Comparison of ENCODE assay signal across 8 mouse cellular contexts in the genomic region with DNA sequence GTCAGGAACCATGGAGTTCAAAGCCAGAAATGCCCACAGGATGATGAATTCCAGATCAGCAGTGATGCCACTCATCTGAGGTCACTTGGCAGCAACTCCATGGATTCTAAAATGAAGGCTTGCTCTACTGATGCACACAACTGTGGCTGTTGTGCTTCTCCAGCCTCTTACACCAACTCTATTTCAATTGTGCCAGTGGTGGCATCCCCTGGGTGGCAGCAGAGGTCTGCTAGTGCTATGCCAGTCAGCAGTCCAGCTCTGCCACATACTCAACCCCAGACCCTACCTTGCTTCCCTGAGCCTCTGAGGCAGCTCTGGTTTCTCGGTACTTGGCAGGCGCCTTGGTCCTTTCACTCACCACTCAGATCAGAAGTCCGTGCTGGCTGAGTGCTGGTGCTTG. TPM values are rescaled to one million over a fixed set of nuclear protein-coding genes. Genes with fewer than 3 reads are reported as not detected.
DNase-seq lines count a peak whose midpoint lies in the region; ATAC-seq lines count a peak whose summit lies in the region.

No protein-coding gene starts in this region.

- DNase-seq in adrenal gland, postnatal 14 days: peak; percentile 60
- no peak for DNase-seq in adrenal gland, adult (ENCODE audit: inconsistent age in 2 of 2, low spot score in 1 of 2)
- peak; percentile 84 for DNase-seq in MN1 (ENCODE audit: low spot score)
- DNase-seq in layer of hippocampus, postnatal 10 days (ENCODE audit: low spot score in 2 of 2): peak; percentile 39 to 57
- no peak for DNase-seq in neural tube, embryonic 10.5 days (ENCODE audit: extremely low spot score, low spot score)

- H3K9me3 ChIP-seq in hindbrain, embryonic 16.5 days (ENCODE audit: control insufficient read depth, low read length): no peaks in the 10 kb centered on the region
- no peaks in the 10 kb centered on the region for H3K9me3 ChIP-seq in hindbrain, embryonic 13.5 days

- WGBS in hindbrain, embryonic 16.5 days: 83% methylated on average over 3 of the region's 3 CpGs
- WGBS in hindbrain, embryonic 13.5 days: 84% methylated on average over 3 of the region's 3 CpGs

- H3K9ac ChIP-seq in hindbrain, embryonic 16.5 days (ENCODE audit: low read depth, low read length): no peak overlapping the region
- no peak overlapping the region for H3K9ac ChIP-seq in hindbrain, embryonic 13.5 days

- no peak overlapping the region for H3K27ac ChIP-seq in hindbrain, embryonic 16.5 days (ENCODE audit: low read depth, low read length)
- H3K27ac ChIP-seq in hindbrain, embryonic 13.5 days: no peak overlapping the region

- no peaks in the 10 kb centered on the region for H3K4me1 ChIP-seq in hindbrain, embryonic 16.5 days (ENCODE audit: control insufficient read depth, insufficient read depth, low read depth, low read length)
- no peaks in the 10 kb centered on the region for H3K4me1 ChIP-seq in hindbrain, embryonic 13.5 days (replicated peaks)

- no peak overlapping the region for H3K4me2 ChIP-seq in hindbrain, embryonic 16.5 days (ENCODE audit: low read length)
- H3K4me2 ChIP-seq in hindbrain, embryonic 13.5 days: no peak overlapping the region

- H3K36me3 ChIP-seq in hindbrain, embryonic 16.5 days (ENCODE audit: control insufficient read depth, insufficient read depth, low read length): no peaks in the 10 kb centered on the region
- H3K36me3 ChIP-seq in hindbrain, embryonic 13.5 days: no peaks in the 10 kb centered on the region

- H3K27me3 ChIP-seq in hindbrain, embryonic 16.5 days (replicated peaks; ENCODE audit: control insufficient read depth, insufficient read depth, low read length): no peaks in the 10 kb centered on the region
- no peaks in the 10 kb centered on the region for H3K27me3 ChIP-seq in hindbrain, embryonic 13.5 days

- H3K4me3 ChIP-seq in hindbrain, embryonic 16.5 days (ENCODE audit: low read length): no peak overlapping the region
- H3K4me3 ChIP-seq in hindbrain, embryonic 13.5 days: no peak overlapping the region

- 0 out of 2 replicates have a peak, but pooled peaks have one; percentile 72 for ATAC-seq in hindbrain, embryonic 16.5 days
- no peak for ATAC-seq in hindbrain, embryonic 13.5 days (ENCODE audit: low FRiP score)
- ATAC-seq in megakaryocyte, adult 5-6 weeks (ENCODE audit: poor library complexity, severe bottlenecking): no peak

RNA-seq across cellular contexts. Expression of a gene that starts 25.9 kb away (rescaled TPM):
- total RNA-seq in adrenal gland, postnatal 14 days (2021): 0.79 and 1.2 TPM in 2 replicates
- polyA plus RNA-seq in hindbrain, embryonic 16.5 days (2015; fragmentation: Nextera tagmentation; extraction: Ambion mirVana): 3.4 and 3.9 TPM in 2 replicates
- polyA plus RNA-seq in hindbrain, embryonic 13.5 days (2015; fragmentation: Nextera tagmentation; extraction: Ambion mirVana): 3.6 and 5.3 TPM in 2 replicates
- total RNA-seq in layer of hippocampus, postnatal 10 days (2021): 1 to 10 TPM; 2.2 to 2.5 TPM
- total RNA-seq in megakaryocyte, adult 5-6 weeks (2015): 0.38 and 0.57 TPM in 2 replicates
- not detected in 2 replicates for total RNA-seq in megakaryocyte, adult 5-6 weeks (2017)

Comparison
In these comparisons a context has a peak if more than half of its experiments do, and no peak if none do; other contexts are left out.
1. DNase-seq: peak in adrenal gland, postnatal 14 days (single experiment), MN1 (single experiment) and layer of hippocampus, postnatal 10 days (2 of 2); none in adrenal gland, adult (0 of 2) and neural tube, embryonic 10.5 days (single experiment).